Mouse (Mus musculus): ENCODE data around the gene Pdk2. TPM values are rescaled to one million over a fixed set of nuclear protein-coding genes. Genes with fewer than 3 reads are reported as not detected.

Pdk2 gene
- polyA plus RNA-seq, 1 experiment from 2014 or later, result 35.8 TPM

GRCm38 (mm10) chr11:95038818-95039655 is 2.1 kb downstream of the Pdk2 start:
- Histone ChIP-seq H3K4me3 (ENCODE audit: low read depth, low read length) (no peak overlapping the region), H3K36me3 (ENCODE audit: control insufficient read depth, insufficient read depth, low read length) (0 out of 2 replicates have a peak, but pooled peaks cover 5% of the 10 kb centered on the region), H3K4me2 (replicated peaks; ENCODE audit: low read depth, low read length) (no peak overlapping the region), H3K27ac (ENCODE audit: low read length) (no peak overlapping the region), H3K27me3 (ENCODE audit: control insufficient read depth, insufficient read depth, low read length) (no peaks in the 10 kb centered on the region), H3K9ac (replicated peaks; ENCODE audit: low read depth, low read length) (no peak overlapping the region), H3K4me1 (ENCODE audit: control insufficient read depth, insufficient read depth, low read length) (peaks cover 9% of the 10 kb centered on the region; the same call in 1 of the 2 replicates), H3K9me3 (ENCODE audit: control insufficient read depth, low read depth, low read length) (no peaks in the 10 kb centered on the region)
- ATAC-seq (ENCODE audit: insufficient number of reproducible peaks, insufficient read depth, low FRiP score, low read depth), result no peak
- 76% methylated on average over 13 of the region's 13 CpGs for WGBS

GRCm38 (mm10) chr11:95038156-95038817 is 2.9 kb downstream of the Pdk2 start:
- Histone ChIP-seq H3K36me3 (ENCODE audit: control insufficient read depth, insufficient read depth, low read length) (0 out of 2 replicates have a peak, but pooled peaks cover 5% of the 10 kb centered on the region), H3K4me2 (replicated peaks; ENCODE audit: low read depth, low read length) (no peak overlapping the region), H3K4me3 (ENCODE audit: low read depth, low read length) (no peak overlapping the region), H3K9ac (replicated peaks; ENCODE audit: low read depth, low read length) (no peak overlapping the region), H3K27me3 (ENCODE audit: control insufficient read depth, insufficient read depth, low read length) (no peaks in the 10 kb centered on the region), H3K4me1 (ENCODE audit: control insufficient read depth, insufficient read depth, low read length) (peaks cover 16% of the 10 kb centered on the region; the same call in 1 of the 2 replicates), H3K27ac (ENCODE audit: low read length) (no peak overlapping the region), H3K9me3 (ENCODE audit: control insufficient read depth, low read depth, low read length) (no peaks in the 10 kb centered on the region)
- 66% methylated on average over 14 of the region's 14 CpGs for WGBS
- no peak for ATAC-seq (ENCODE audit: insufficient number of reproducible peaks, insufficient read depth, low FRiP score, low read depth)

GRCm38 (mm10) chr11:95037306-95037705 is 3.8 kb downstream of the Pdk2 start:
- H3K9ac ChIP-seq (replicated peaks; ENCODE audit: low read depth, low read length), result no peak overlapping the region

GRCm38 (mm10) chr11:95036521-95036920 is 4.6 kb downstream of the Pdk2 start:
- no peaks in the 10 kb centered on the region for H3K9me3 ChIP-seq (ENCODE audit: control insufficient read depth, low read depth, low read length)
- H3K27ac ChIP-seq (ENCODE audit: low read length), result no peak overlapping the region
- H3K4me1 ChIP-seq (ENCODE audit: control insufficient read depth, insufficient read depth, low read length), result peaks cover 16% of the 10 kb centered on the region; the same call in 1 of the 2 replicates
- no peak for ATAC-seq (ENCODE audit: insufficient number of reproducible peaks, insufficient read depth, low FRiP score, low read depth)
- H3K36me3 ChIP-seq (ENCODE audit: control insufficient read depth, insufficient read depth, low read length), result peaks cover 7% of the 10 kb centered on the region; the same call in 1 of the 2 replicates
- H3K27me3 ChIP-seq (ENCODE audit: control insufficient read depth, insufficient read depth, low read length), result no peaks in the 10 kb centered on the region
- H3K9ac ChIP-seq (replicated peaks; ENCODE audit: low read depth, low read length), result no peak overlapping the region
- H3K4me2 ChIP-seq (replicated peaks; ENCODE audit: low read depth, low read length), result no peak overlapping the region
- H3K4me3 ChIP-seq (ENCODE audit: low read depth, low read length), result no peak overlapping the region
- WGBS, result 92% methylated on average over 5 of the region's 5 CpGs

More at GRCm38 (mm10) chr11:95037306-95037705, 3.8 kb downstream of the Pdk2 start:
- Histone ChIP-seq H3K27me3 (ENCODE audit: control insufficient read depth, insufficient read depth, low read length) (no peaks in the 10 kb centered on the region), H3K36me3 (ENCODE audit: control insufficient read depth, insufficient read depth, low read length) (peaks cover 5% of the 10 kb centered on the region; the same call in 1 of the 2 replicates), H3K4me1 (ENCODE audit: control insufficient read depth, insufficient read depth, low read length) (peaks cover 16% of the 10 kb centered on the region; the same call in 1 of the 2 replicates), H3K9me3 (ENCODE audit: control insufficient read depth, low read depth, low read length) (no peaks in the 10 kb centered on the region), H3K4me3 (ENCODE audit: low read depth, low read length) (no peak overlapping the region), H3K4me2 (replicated peaks; ENCODE audit: low read depth, low read length) (no peak overlapping the region), H3K27ac (ENCODE audit: low read length) (no peak overlapping the region)
- no peak for ATAC-seq (ENCODE audit: insufficient number of reproducible peaks, insufficient read depth, low FRiP score, low read depth)
- WGBS, result 48% methylated on average over 6 of the region's 6 CpGs

GRCm38 (mm10) chr11:95034902-95035301 is 6.3 kb downstream of the Pdk2 start:
- no peaks in the 10 kb centered on the region for H3K9me3 ChIP-seq (ENCODE audit: control insufficient read depth, low read depth, low read length)
- H3K27me3 ChIP-seq (ENCODE audit: control insufficient read depth, insufficient read depth, low read length), result no peaks in the 10 kb centered on the region
- 58% methylated on average over 10 of the region's 10 CpGs for WGBS
- no peak overlapping the region for H3K27ac ChIP-seq (ENCODE audit: low read length)
- peaks cover 7% of the 10 kb centered on the region; the same call in 1 of the 2 replicates for H3K4me1 ChIP-seq (ENCODE audit: control insufficient read depth, insufficient read depth, low read length)
- no peak for ATAC-seq (ENCODE audit: insufficient number of reproducible peaks, insufficient read depth, low FRiP score, low read depth)
- no peak overlapping the region for H3K4me3 ChIP-seq (ENCODE audit: low read depth, low read length)
- H3K9ac ChIP-seq (replicated peaks; ENCODE audit: low read depth, low read length), result no peak overlapping the region
- H3K4me2 ChIP-seq (replicated peaks; ENCODE audit: low read depth, low read length), result no peak overlapping the region
- H3K36me3 ChIP-seq (ENCODE audit: control insufficient read depth, insufficient read depth, low read length), result peaks cover 7% of the 10 kb centered on the region; the same call in 1 of the 2 replicates

GRCm38 (mm10) chr11:95033617-95034016 is 7.5 kb downstream of the Pdk2 start:
- 55% methylated on average over 14 of the region's 14 CpGs for WGBS
- Histone ChIP-seq H3K4me3 (ENCODE audit: low read depth, low read length) (no peak overlapping the region), H3K36me3 (ENCODE audit: control insufficient read depth, insufficient read depth, low read length) (peaks cover 7% of the 10 kb centered on the region; the same call in 1 of the 2 replicates), H3K4me2 (replicated peaks; ENCODE audit: low read depth, low read length) (no peak overlapping the region), H3K9me3 (ENCODE audit: control insufficient read depth, low read depth, low read length) (no peaks in the 10 kb centered on the region), H3K4me1 (ENCODE audit: control insufficient read depth, insufficient read depth, low read length) (peaks cover 7% of the 10 kb centered on the region; the same call in 1 of the 2 replicates), H3K9ac (replicated peaks; ENCODE audit: low read depth, low read length) (no peak overlapping the region), H3K27ac (ENCODE audit: low read length) (no peak overlapping the region), H3K27me3 (ENCODE audit: control insufficient read depth, insufficient read depth, low read length) (no peaks in the 10 kb centered on the region)
- ATAC-seq (ENCODE audit: insufficient number of reproducible peaks, insufficient read depth, low FRiP score, low read depth), result no peak

GRCm38 (mm10) chr11:95032945-95033344 is 8.2 kb downstream of the Pdk2 start:
- Histone ChIP-seq H3K9ac (replicated peaks; ENCODE audit: low read depth, low read length) (no peak overlapping the region), H3K4me3 (ENCODE audit: low read depth, low read length) (no peak overlapping the region), H3K27ac (ENCODE audit: low read length) (no peak overlapping the region), H3K9me3 (ENCODE audit: control insufficient read depth, low read depth, low read length) (no peaks in the 10 kb centered on the region), H3K4me2 (replicated peaks; ENCODE audit: low read depth, low read length) (no peak overlapping the region), H3K36me3 (ENCODE audit: control insufficient read depth, insufficient read depth, low read length) (peaks cover 3% of the 10 kb centered on the region; the same call in 1 of the 2 replicates), H3K27me3 (ENCODE audit: control insufficient read depth, insufficient read depth, low read length) (no peaks in the 10 kb centered on the region), H3K4me1 (ENCODE audit: control insufficient read depth, insufficient read depth, low read length) (peaks cover 7% of the 10 kb centered on the region; the same call in 1 of the 2 replicates)
- no peak for ATAC-seq (ENCODE audit: insufficient number of reproducible peaks, insufficient read depth, low FRiP score, low read depth)
- WGBS, result 27% methylated on average over 6 of the region's 6 CpGs

- WGBS, result 35% methylated on average over 13 of the region's 13 CpGs
- no peak overlapping the region for H3K9ac ChIP-seq (replicated peaks; ENCODE audit: low read depth, low read length)
- no peaks in the 10 kb centered on the region for H3K27me3 ChIP-seq (ENCODE audit: control insufficient read depth, insufficient read depth, low read length)
- no peak for ATAC-seq (ENCODE audit: insufficient number of reproducible peaks, insufficient read depth, low FRiP score, low read depth)
- peaks cover 20% of the 10 kb centered on the region for H3K36me3 ChIP-seq (ENCODE audit: control insufficient read depth, insufficient read depth, low read length)
- H3K4me1 ChIP-seq (ENCODE audit: control insufficient read depth, insufficient read depth, low read length), result peaks cover 8% of the 10 kb centered on the region
- H3K9me3 ChIP-seq (ENCODE audit: control insufficient read depth, low read depth, low read length), result no peaks in the 10 kb centered on the region
- no peak overlapping the region for H3K27ac ChIP-seq (ENCODE audit: low read length)
- no peak overlapping the region for H3K4me3 ChIP-seq (ENCODE audit: low read depth, low read length)
- H3K4me2 ChIP-seq (replicated peaks; ENCODE audit: low read depth, low read length), result no peak overlapping the region
Observed at GRCm38 (mm10) chr11:95027850-95028470, 13.2 kb downstream of the Pdk2 start.
